Mouse (Mus musculus) E14TG2a.4 (cell line): ENCODE measurements around the gene Gm32742.

Experiments used
- H3K27me3 ChIP-seq: 2 replicates; pipeline ENCODE4 v1.6.1; 2014; ENCODE audit warnings: low read length, control low read depth; ENCODE audit not compliant: insufficient read depth
- H3K36me3 ChIP-seq: 2 replicates; pipeline ENCODE4 v1.6.1; 2014; ENCODE audit warnings: low read length, control low read depth; ENCODE audit not compliant: insufficient read depth
- H3K4me1 ChIP-seq: replicated peaks from 2 replicates; pipeline ENCODE4 v1.6.1; 2014; ENCODE audit warnings: low read depth, low read length, control low read depth
- H3K4me3 ChIP-seq: replicated peaks from 2 replicates; pipeline ENCODE4 v1.5.1; 2014; ENCODE audit warnings: mild to moderate bottlenecking, low read length
- H3K9me3 ChIP-seq: 2 replicates; pipeline ENCODE4 v1.6.1; 2014; ENCODE audit warnings: low read length, control low read depth
- CTCF ChIP-seq: conservative IDR thresholded peaks from 2 replicates; pipeline ENCODE4 v1.5.1; 2014; ENCODE audit warnings: low read length
- NANOG ChIP-seq: IDR thresholded peaks from 2 replicates; pipeline ENCODE4 v1.6.1; 2014; ENCODE audit warnings: borderline replicate concordance, low read length, mixed read lengths
- POU5F1 ChIP-seq: IDR thresholded peaks from 2 replicates; pipeline ENCODE4 v1.6.1; 2014; ENCODE audit warnings: low read length, borderline replicate concordance

Gm32742 gene

GRCm38 (mm10) chr9:51185386-51185785, 20.1 kb upstream of the Gm32742 start:
- TF ChIP-seq NANOG (no peak), CTCF (no peak), POU5F1 (no peak)
- H3K36me3 ChIP-seq: no peaks in the 10 kb centered on the region
- H3K4me3 ChIP-seq: no peak overlapping the region
- H3K9me3 ChIP-seq: no peaks in the 10 kb centered on the region
- no peaks in the 10 kb centered on the region for H3K4me1 ChIP-seq
- H3K27me3 ChIP-seq: 0 out of 2 replicates have a peak, but pooled peaks cover 6% of the 10 kb centered on the region

DNA sequence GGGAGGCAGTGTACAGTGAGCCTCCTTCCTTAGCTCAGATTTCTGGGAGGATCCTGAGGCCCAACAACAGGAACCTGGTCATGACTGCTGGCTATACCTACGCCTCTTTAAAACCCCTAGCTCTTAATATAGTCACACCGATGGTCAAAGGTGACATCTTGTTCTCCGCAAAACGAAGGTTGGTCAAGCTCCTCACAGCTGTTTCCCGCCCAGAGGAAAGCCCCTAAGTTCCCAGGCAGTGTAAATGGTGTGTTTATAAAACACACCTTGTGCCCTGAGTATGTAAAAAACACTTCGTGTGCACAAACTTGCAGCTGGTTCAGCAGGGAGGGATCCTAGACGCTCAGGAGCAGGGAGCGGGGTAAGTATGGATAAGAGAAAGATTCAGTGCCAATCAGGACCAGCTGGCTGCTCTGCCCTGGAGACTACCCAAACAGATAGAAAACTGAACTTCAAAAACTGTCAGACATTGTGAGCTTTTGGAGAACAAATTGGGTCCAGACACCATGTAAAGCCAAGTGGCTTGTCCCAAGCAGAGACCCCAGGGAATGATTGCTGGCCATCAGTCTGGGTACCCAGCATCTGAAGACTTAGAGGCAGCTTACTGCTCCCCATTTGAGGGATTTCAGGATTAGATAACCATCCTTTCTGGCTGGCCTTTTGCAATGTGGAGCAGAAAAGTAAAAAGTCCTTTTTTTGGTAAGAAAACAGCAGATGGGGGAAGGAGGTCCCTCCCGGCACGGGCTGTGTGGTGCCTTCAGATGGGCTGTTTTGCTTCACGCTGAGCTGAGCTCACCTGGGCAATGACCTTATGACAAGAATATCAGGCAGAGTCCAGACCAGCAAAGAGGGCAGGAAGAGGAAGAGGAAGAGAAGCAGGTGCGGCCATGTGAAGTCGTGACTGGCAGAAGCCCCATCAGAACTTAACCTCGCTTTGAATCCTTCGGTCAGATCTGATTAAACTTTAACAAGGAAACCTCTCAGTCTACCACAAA, 17.7 kb upstream of the Gm32742 start:
- Histone ChIP-seq H3K4me1 (no peaks in the 10 kb centered on the region), H3K9me3 (no peaks in the 10 kb centered on the region), H3K27me3 (0 out of 2 replicates have a peak, but pooled peaks cover 6% of the 10 kb centered on the region), H3K36me3 (no peaks in the 10 kb centered on the region), H3K4me3 (no peak overlapping the region)
- no peak for TF ChIP-seq POU5F1
- no peak for TF ChIP-seq CTCF
- TF ChIP-seq NANOG: no peak

GRCm38 (mm10) chr9:51180621-51181020, 15.3 kb upstream of the Gm32742 start:
- TF ChIP-seq POU5F1 (no peak), CTCF (no peak), NANOG (no peak)
- Histone ChIP-seq H3K9me3 (no peaks in the 10 kb centered on the region), H3K4me1 (no peaks in the 10 kb centered on the region), H3K27me3 (0 out of 2 replicates have a peak, but pooled peaks cover 6% of the 10 kb centered on the region), H3K36me3 (no peaks in the 10 kb centered on the region), H3K4me3 (no peak overlapping the region)

DNA sequence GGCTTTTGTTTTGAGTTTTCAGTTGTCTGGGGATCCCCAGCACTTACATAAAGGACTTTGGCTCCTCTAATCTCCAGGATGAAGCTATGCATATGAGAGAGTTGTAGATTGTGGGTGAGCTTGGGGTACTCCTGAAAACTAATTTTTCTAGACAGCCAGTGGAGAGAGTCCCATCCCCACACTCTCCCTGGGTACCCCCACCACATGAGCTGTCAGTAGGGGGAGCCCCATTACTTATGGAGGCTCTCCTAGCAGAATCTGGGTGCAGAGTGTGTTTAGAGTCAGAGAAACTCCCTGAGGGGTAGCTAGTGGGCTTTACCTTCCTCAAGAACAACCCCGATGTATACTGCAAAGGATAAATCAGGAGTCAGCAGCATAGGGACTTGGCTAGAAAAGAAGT, 13.0 kb upstream of the Gm32742 start:
- no peaks in the 10 kb centered on the region for H3K36me3 ChIP-seq
- H3K27me3 ChIP-seq: no peaks in the 10 kb centered on the region
- H3K4me3 ChIP-seq: no peak overlapping the region
- H3K4me1 ChIP-seq: no peaks in the 10 kb centered on the region
- no peak for TF ChIP-seq POU5F1
- no peak for TF ChIP-seq NANOG
- no peak for TF ChIP-seq CTCF
- H3K9me3 ChIP-seq: no peaks in the 10 kb centered on the region

DNA sequence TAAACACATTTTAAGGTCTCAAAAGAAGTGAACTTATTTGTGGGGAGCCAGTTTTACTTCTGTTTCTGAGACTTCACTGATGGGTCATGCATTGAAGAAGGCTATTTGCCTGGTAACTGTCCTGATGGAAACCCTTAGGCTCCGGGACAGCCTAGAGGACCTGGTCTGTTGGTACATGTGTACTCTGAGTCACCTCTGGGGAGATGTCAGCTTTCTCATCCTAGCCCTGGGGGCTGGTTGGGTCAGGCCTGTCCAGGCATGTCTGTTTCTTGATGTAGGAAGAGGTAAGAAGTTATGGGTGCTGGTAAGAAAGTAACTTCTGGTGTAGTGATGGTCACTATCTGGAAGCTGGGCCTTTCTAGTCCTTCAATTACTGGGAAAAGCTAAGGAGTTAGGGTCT, 10.4 kb upstream of the Gm32742 start:
- no peak overlapping the region for H3K4me3 ChIP-seq
- TF ChIP-seq NANOG (no peak), CTCF (no peak)
- H3K27me3 ChIP-seq: no peaks in the 10 kb centered on the region
- no peaks in the 10 kb centered on the region for H3K9me3 ChIP-seq
- no peaks in the 10 kb centered on the region for H3K36me3 ChIP-seq
- H3K4me1 ChIP-seq: no peaks in the 10 kb centered on the region

GRCm38 (mm10) chr9:51174890-51175464, 9.7 kb upstream of the Gm32742 start:
- H3K4me3 ChIP-seq: no peak overlapping the region
- H3K36me3 ChIP-seq: no peaks in the 10 kb centered on the region
- no peaks in the 10 kb centered on the region for H3K27me3 ChIP-seq
- TF ChIP-seq CTCF (no peak), NANOG (no peak), POU5F1 (no peak)
- H3K4me1 ChIP-seq: no peaks in the 10 kb centered on the region
- no peaks in the 10 kb centered on the region for H3K9me3 ChIP-seq

GRCm38 (mm10) chr9:51170298-51170697, 5.0 kb upstream of the Gm32742 start:
- H3K4me1 ChIP-seq: peaks cover 5% of the 10 kb centered on the region; the same call in 1 of the 2 replicates
- no peaks in the 10 kb centered on the region for H3K9me3 ChIP-seq
- H3K36me3 ChIP-seq: no peaks in the 10 kb centered on the region
- H3K4me3 ChIP-seq: no peak overlapping the region
- H3K27me3 ChIP-seq: no peaks in the 10 kb centered on the region
- no peak for TF ChIP-seq CTCF
- no peak for TF ChIP-seq NANOG
- no peak for TF ChIP-seq POU5F1

DNA sequence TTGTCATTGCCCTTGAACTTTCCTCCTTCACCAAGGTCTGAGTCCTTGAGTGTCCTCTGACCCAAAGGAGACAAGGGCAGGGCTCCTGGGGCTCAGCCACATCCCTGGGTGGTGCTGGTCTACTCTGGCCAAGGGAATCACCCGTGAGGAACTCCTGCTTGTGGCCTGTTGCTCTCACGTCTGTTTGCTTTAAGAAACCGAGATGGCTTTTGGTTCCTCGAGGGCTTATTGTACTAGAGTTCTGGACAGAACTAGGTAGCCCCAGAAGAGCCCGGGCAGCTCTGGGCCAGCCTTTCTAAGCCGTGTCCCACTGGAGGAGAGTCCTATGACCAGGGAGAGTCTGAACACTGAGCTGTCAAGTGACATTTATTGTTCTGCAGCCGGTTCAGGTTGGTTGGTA, 3.8 kb upstream of the Gm32742 start:
- Histone ChIP-seq H3K27me3 (no peaks in the 10 kb centered on the region), H3K9me3 (no peaks in the 10 kb centered on the region), H3K36me3 (no peaks in the 10 kb centered on the region), H3K4me3 (no peak overlapping the region), H3K4me1 (peaks cover 5% of the 10 kb centered on the region; the same call in 1 of the 2 replicates)
- no peak for TF ChIP-seq NANOG
- TF ChIP-seq POU5F1: no peak
- no peak for TF ChIP-seq CTCF

DNA sequence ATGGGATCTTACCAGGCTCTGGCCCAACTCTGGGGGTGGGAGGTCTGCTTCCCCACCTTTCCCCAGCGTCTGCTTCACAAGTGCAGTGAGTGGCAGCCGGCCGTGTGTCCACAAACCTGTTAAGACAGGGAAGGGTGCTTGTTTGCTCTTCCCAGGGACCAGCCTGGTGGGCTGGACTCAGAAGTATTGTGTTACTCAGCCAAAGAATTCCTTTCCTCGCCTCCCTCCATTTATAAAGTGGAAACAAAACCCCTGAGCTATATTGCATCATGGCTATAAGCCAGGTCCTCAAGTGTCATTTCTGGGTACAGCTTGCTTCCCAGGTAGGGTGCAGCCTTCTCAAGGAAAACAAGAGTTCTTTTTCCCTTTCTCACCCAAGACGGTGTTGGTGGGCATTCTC, 3.4 kb upstream of the Gm32742 start:
- Histone ChIP-seq H3K27me3 (no peaks in the 10 kb centered on the region), H3K4me3 (no peak overlapping the region), H3K4me1 (peaks cover 5% of the 10 kb centered on the region; the same call in 1 of the 2 replicates), H3K9me3 (no peaks in the 10 kb centered on the region), H3K36me3 (no peaks in the 10 kb centered on the region)
- TF ChIP-seq CTCF (no peak), NANOG (no peak), POU5F1 (no peak)
